Mouse (Mus musculus) small intestine, adult 2 months (tissue): ENCODE data around the gene Adk.

Experiments
- CTCF ChIP-seq: fragments of 200-500 bp; IDR thresholded peaks from 2 replicates; pipeline ENCODE4 v1.5.1; 2012; ENCODE audit warnings: low read depth, mild to moderate bottlenecking, control low read depth, inconsistent platforms, low read length, moderate library complexity, mixed read lengths; ENCODE audit not compliant: insufficient replicate concordance, insufficient read length; ENCODE audit errors: extremely low read depth
- POLR2A ChIP-seq: fragments of 200-500 bp; IDR thresholded peaks from 2 replicates; pipeline ENCODE4 v1.6.1; 2012; ENCODE audit warnings: low read depth, mild to moderate bottlenecking, control low read depth, inconsistent platforms, low read length, moderate library complexity

DNA sequence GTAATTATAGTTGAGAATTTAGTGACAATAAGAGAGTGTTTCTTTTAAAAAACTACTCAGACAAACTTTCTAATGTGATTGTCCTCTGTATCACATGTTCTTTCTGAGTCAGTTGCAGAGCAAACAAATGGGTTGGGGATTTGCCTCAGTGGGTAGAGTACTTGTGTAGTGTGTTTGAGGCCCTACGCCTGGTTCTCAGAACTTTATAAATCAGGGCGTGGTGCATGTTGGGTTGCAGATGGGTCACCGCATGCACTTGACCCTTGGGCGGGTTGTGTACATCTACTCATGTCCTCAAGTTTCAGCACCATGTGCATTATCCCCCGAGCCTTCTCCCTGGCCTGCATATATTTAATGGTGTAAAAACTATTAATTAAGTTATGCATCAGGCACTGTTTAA, 59.8 kb downstream of the Adk start:
- TF ChIP-seq POLR2A (no peak), CTCF (no peak)
